In genomic region chr2:142404321-142404720, GRCm38 (mm10) we compare ENCODE assay signal across 14 mouse cellular contexts.
DNase-seq lines count a peak whose midpoint lies in the region; ATAC-seq and TF ChIP-seq lines count a peak whose summit lies in the region.
"Had no signal": no experiment of that assay in that cellular context is flagged by ENCODE, and none has a peak within 500 bp of the region (broad histone marks: within the 10 kb centered on the region; RNA-seq: fewer than 3 reads in every experiment).

No protein-coding gene starts in this region.

- H3K36me3 ChIP-seq in embryonic facial prominence, embryonic 10.5 days (replicated peaks) = no peaks in the 10 kb centered on the region
- H3K36me3 ChIP-seq in limb, embryonic 11.5 days (ENCODE audit: control insufficient read depth, insufficient read depth, low read length) = no peaks in the 10 kb centered on the region

- H3K27ac ChIP-seq in layer of hippocampus, adult 2 months = peak overlapping the region; percentile 58; the same call in 1 of the 2 replicates
- H3K27ac ChIP-seq in embryonic facial prominence, embryonic 10.5 days (replicated peaks) = no peak overlapping the region
- no peak overlapping the region for H3K27ac ChIP-seq in limb, embryonic 11.5 days (replicated peaks; ENCODE audit: low read depth, low read length)
- H3K27ac ChIP-seq: heart, adult 2 months had no signal

- H3K9me3 ChIP-seq in embryonic facial prominence, embryonic 10.5 days = no peaks in the 10 kb centered on the region
- H3K9me3 ChIP-seq in limb, embryonic 11.5 days (ENCODE audit: control insufficient read depth, low read length) = no peaks in the 10 kb centered on the region

- TF ChIP-seq CTCF in layer of hippocampus, adult 2 months (conservative IDR thresholded peaks at IDR 0.05) = no peak

- WGBS in embryonic facial prominence, embryonic 10.5 days = 28% methylated on average over 6 of the region's 6 CpGs
- 22% methylated on average over 6 of the region's 6 CpGs for WGBS in limb, embryonic 11.5 days

- no peak overlapping the region for H3K4me3 ChIP-seq in layer of hippocampus, adult 2 months
- no peak overlapping the region for H3K4me3 ChIP-seq in embryonic facial prominence, embryonic 10.5 days
- H3K4me3 ChIP-seq in limb, embryonic 11.5 days (ENCODE audit: low read depth, low read length) = no peak overlapping the region
- H3K4me3 ChIP-seq: heart, adult 2 months had no signal

- no peak overlapping the region for H3K4me2 ChIP-seq in limb, embryonic 11.5 days (ENCODE audit: low read depth, severe bottlenecking)

- H3K27me3 ChIP-seq in embryonic facial prominence, embryonic 10.5 days (replicated peaks; ENCODE audit: low read depth, poor library complexity, severe bottlenecking) = 0 out of 2 replicates have a peak, but pooled peaks cover 10% of the 10 kb centered on the region
- no peaks in the 10 kb centered on the region for H3K27me3 ChIP-seq in limb, embryonic 11.5 days (ENCODE audit: control insufficient read depth, insufficient read depth, low read length)
- H3K27me3 ChIP-seq: Patski had no signal

- DNase-seq in cerebellum, adult 11-12 months = no peak
- DNase-seq in layer of hippocampus, adult 2 months (ENCODE audit: low spot score in 2 of 2) = no peak
- no peak for DNase-seq in layer of hippocampus, postnatal 14 days (ENCODE audit: low spot score in 2 of 2)
- DNase-seq in embryonic facial prominence, embryonic 10.5 days (ENCODE audit: low spot score) = peak; percentile 60
- DNase-seq in limb, embryonic 11.5 days (ENCODE audit: low spot score) = peak; percentile 24
- DNase-seq in spleen, postnatal 4 days (ENCODE audit: low spot score in 2 of 2) = no peak
- DNase-seq in kidney, postnatal 25 days = no peak
- DNase-seq: adrenal gland, adult 2 months; heart, adult 2 months; liver, postnatal 0 days; spleen, adult 18-20 months had no signal

- H3K4me1 ChIP-seq in embryonic facial prominence, embryonic 10.5 days = peaks cover 12% of the 10 kb centered on the region
- no peaks in the 10 kb centered on the region for H3K4me1 ChIP-seq in limb, embryonic 11.5 days (ENCODE audit: control insufficient read depth, insufficient read depth, low read length)

- H3K9ac ChIP-seq in limb, embryonic 11.5 days (ENCODE audit: low read length) = no peak overlapping the region
- H3K9ac ChIP-seq: liver, postnatal 0 days had no signal

- 0 out of 2 replicates have a peak, but pooled peaks have one; percentile 22 for ATAC-seq in cerebellum, adult (ENCODE audit: insufficient number of reproducible peaks, low FRiP score, low TSS enrichment)
- no peak; the same call in 1 of the 2 replicates for ATAC-seq in limb, embryonic 11.5 days (ENCODE audit: insufficient number of reproducible peaks, low FRiP score, low TSS enrichment, low read depth)
- ATAC-seq: intestine, postnatal 0 days; liver, postnatal 0 days; Patski had no signal

Comparison
In these comparisons a context has a peak if more than half of its experiments do, and no peak if none do; other contexts are left out.
1. DNase-seq: peak in embryonic facial prominence, embryonic 10.5 days (single experiment) and limb, embryonic 11.5 days (single experiment); none in cerebellum, adult 11-12 months (single experiment), layer of hippocampus, adult 2 months (0 of 2), layer of hippocampus, postnatal 14 days (0 of 2), spleen, postnatal 4 days (0 of 2) and kidney, postnatal 25 days (0 of 2).